Mouse (Mus musculus) neural tube, embryonic 10.5 days (tissue): ENCODE data around the gene Lpcat3.
A peak's percentile ranks its signal among the peaks of the same experiment; 100 is the strongest.

Experiments used
- DNase-seq: peaks from one replicate; pipeline ENCODE4 v3.0.0-alpha.2; 2017; ENCODE audit warnings: low spot score; ENCODE audit errors: extremely low spot score

The Lpcat3 gene

GRCm38 (mm10) chr6:124737040-124737439, 74.2 kb downstream of the Lpcat3 start:
- DNase-seq, result no peak

GRCm38 (mm10) chr6:124738511-124739023, 75.7 kb downstream of the Lpcat3 start, which contains the start of gene Ptpn6:
Ptpn6 (minus strand) TSS chr6:124738714.
- no peak for DNase-seq

GRCm38 (mm10) chr6:124739231-124739796, 76.5 kb downstream of the Lpcat3 start:
- no peak for DNase-seq

GRCm38 (mm10) chr6:124740211-124740887, 77.5 kb downstream of the Lpcat3 start:
- DNase-seq, result no peak

- DNase-seq, result peak; percentile 96
These were observed 78.3 kb downstream of the Lpcat3 start, which contains the start of gene Grcc10 for GRCm38 (mm10) chr6:124740888-124741761. Grcc10 (minus strand) TSS chr6:124741374.

- DNase-seq, result no peak
These were observed 79.0 kb downstream of the Lpcat3 start for GRCm38 (mm10) chr6:124741842-124742241.

- no peak for DNase-seq
These were observed 80.2 kb downstream of the Lpcat3 start for GRCm38 (mm10) chr6:124742839-124743514.

GRCm38 (mm10) chr6:124743647-124744046, 80.8 kb downstream of the Lpcat3 start:
- DNase-seq, result no peak

GRCm38 (mm10) chr6:124744755-124745321, 82.0 kb downstream of the Lpcat3 start:
- no peak for DNase-seq

GRCm38 (mm10) chr6:124745490-124746295, 82.9 kb downstream of the Lpcat3 start:
- DNase-seq, result peak; percentile 93

- no peak for DNase-seq
These were observed 83.4 kb downstream of the Lpcat3 start for GRCm38 (mm10) chr6:124746296-124746605.

GRCm38 (mm10) chr6:124746654-124747632, 84.1 kb downstream of the Lpcat3 start:
- no peak for DNase-seq

GRCm38 (mm10) chr6:124750405-124750804, 87.6 kb downstream of the Lpcat3 start:
- no peak for DNase-seq

GRCm38 (mm10) chr6:124753861-124754260, 91.0 kb downstream of the Lpcat3 start:
- DNase-seq, result no peak
